Mouse (Mus musculus): Measurements from ENCODE around the gene Pnma3.
"Not testable (repeated sequence)": the region's sequence is repeated elsewhere in the genome, so short reads cannot be mapped to it uniquely, and the experiment has no call there.

DNA sequence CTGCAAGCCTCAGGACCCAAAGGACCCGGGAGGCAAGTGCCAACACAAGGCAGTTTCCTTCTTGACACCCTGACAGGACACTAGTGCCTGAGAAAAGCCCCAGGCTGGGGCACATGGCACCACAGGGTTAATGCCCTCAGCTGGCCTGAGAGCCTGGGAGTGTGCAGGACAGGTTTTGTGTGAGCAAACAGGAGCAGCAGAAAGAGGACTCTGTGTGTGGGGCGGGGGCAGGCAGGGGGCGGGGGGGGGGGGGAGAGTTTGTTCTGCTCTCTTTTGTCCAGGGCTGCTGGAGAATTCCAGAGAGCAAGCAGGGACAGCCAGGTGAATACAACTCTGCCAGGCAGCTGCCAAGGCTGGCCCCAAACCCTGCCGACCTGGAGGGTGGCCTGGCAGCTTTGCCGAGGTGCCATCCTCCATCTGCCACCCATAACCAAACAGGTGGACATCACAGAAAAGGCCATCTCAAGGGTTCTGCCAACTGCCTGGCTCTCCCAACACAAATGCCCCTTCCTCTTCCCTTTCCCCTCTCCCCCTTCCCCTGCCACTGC lies 2.3 kb downstream of the Pnma3 start:
- TF ChIP-seq POLR2A, CTCF (IDR thresholded peaks at IDR 0.05; ENCODE audit: extremely low read depth, insufficient read depth, low read length): not testable (repeated sequence)

Data from cortical plate, adult 2 months (tissue).